Mouse (Mus musculus): Measurements from ENCODE around the gene Gm10721. TPM values are rescaled to one million over a fixed set of nuclear protein-coding genes. Genes with fewer than 3 reads are reported as not detected.
"Not testable (repeated sequence)": the region's sequence is repeated elsewhere in the genome, so short reads cannot be mapped to it uniquely, and the experiment has no call there.

The Gm10721 gene
- polyA plus RNA-seq, 1 experiment: not detected

- not testable (repeated sequence) for H3K79me2 ChIP-seq (ENCODE audit: control insufficient read depth, insufficient read depth); H3ac ChIP-seq (ENCODE audit: control insufficient read depth, insufficient read length, low read depth); H3K79me3 ChIP-seq (ENCODE audit: low read depth); H3K4me3 ChIP-seq (ENCODE audit: insufficient read depth, poor library complexity, severe bottlenecking); H3K36me3 ChIP-seq (ENCODE audit: control insufficient read depth, insufficient read depth); H3K27me3 ChIP-seq (ENCODE audit: control insufficient read depth, insufficient read depth, insufficient read length)
Measured at GRCm38 (mm10) chr9:3015896-3016295, 3.0 kb downstream of the Gm10721 start.

GRCm38 (mm10) chr9:3017108-3017507 is 4.2 kb downstream of the Gm10721 start, which contains the start of gene Gm10719:
TSS of gene Gm10719 (plus strand) at chr9:3017408.
- not testable (repeated sequence) for H3K36me3 ChIP-seq (ENCODE audit: control insufficient read depth, insufficient read depth); H3K79me2 ChIP-seq (ENCODE audit: control insufficient read depth, insufficient read depth); H3K27me3 ChIP-seq (ENCODE audit: control insufficient read depth, insufficient read depth, insufficient read length); H3ac ChIP-seq (ENCODE audit: control insufficient read depth, insufficient read length, low read depth); H3K4me3 ChIP-seq (ENCODE audit: insufficient read depth, poor library complexity, severe bottlenecking); H3K79me3 ChIP-seq (ENCODE audit: low read depth)

- not testable (repeated sequence) for H3K79me3 ChIP-seq (ENCODE audit: low read depth); H3K36me3 ChIP-seq (ENCODE audit: control insufficient read depth, insufficient read depth); H3K4me3 ChIP-seq (ENCODE audit: insufficient read depth, poor library complexity, severe bottlenecking); H3K27me3 ChIP-seq (ENCODE audit: control insufficient read depth, insufficient read depth, insufficient read length); H3K79me2 ChIP-seq (ENCODE audit: control insufficient read depth, insufficient read depth); H3ac ChIP-seq (ENCODE audit: control insufficient read depth, insufficient read length, low read depth)
Measured at GRCm38 (mm10) chr9:3018944-3019343, 6.0 kb downstream of the Gm10721 start.

- not testable (repeated sequence) for H3ac ChIP-seq (ENCODE audit: control insufficient read depth, insufficient read length, low read depth); H3K79me3 ChIP-seq (ENCODE audit: low read depth); H3K4me3 ChIP-seq (ENCODE audit: insufficient read depth, poor library complexity, severe bottlenecking); H3K36me3 ChIP-seq (ENCODE audit: control insufficient read depth, insufficient read depth); H3K79me2 ChIP-seq (ENCODE audit: control insufficient read depth, insufficient read depth); H3K27me3 ChIP-seq (ENCODE audit: control insufficient read depth, insufficient read depth, insufficient read length)
Measured at GRCm38 (mm10) chr9:3019835-3020727, 7.1 kb downstream of the Gm10721 start.

- H3ac ChIP-seq (ENCODE audit: control insufficient read depth, insufficient read length, low read depth): not testable (repeated sequence)
Measured at GRCm38 (mm10) chr9:3022316-3023008, 9.5 kb downstream of the Gm10721 start.

GRCm38 (mm10) chr9:3023312-3023984 is 10.5 kb downstream of the Gm10721 start, which contains the start of gene Gm10718:
TSS of gene Gm10718 (plus strand) at chr9:3023547.
- not testable (repeated sequence) for H3K4me3 ChIP-seq (ENCODE audit: insufficient read depth, poor library complexity, severe bottlenecking); H3ac ChIP-seq (ENCODE audit: control insufficient read depth, insufficient read length, low read depth); H3K79me3 ChIP-seq (ENCODE audit: low read depth); H3K27me3 ChIP-seq (ENCODE audit: control insufficient read depth, insufficient read depth, insufficient read length); H3K36me3 ChIP-seq (ENCODE audit: control insufficient read depth, insufficient read depth); H3K79me2 ChIP-seq (ENCODE audit: control insufficient read depth, insufficient read depth)

More at GRCm38 (mm10) chr9:3022316-3023008, 9.5 kb downstream of the Gm10721 start:
- H3K36me3 ChIP-seq (ENCODE audit: control insufficient read depth, insufficient read depth); H3K79me3 ChIP-seq (ENCODE audit: low read depth); H3K4me3 ChIP-seq (ENCODE audit: insufficient read depth, poor library complexity, severe bottlenecking); H3K79me2 ChIP-seq (ENCODE audit: control insufficient read depth, insufficient read depth); H3K27me3 ChIP-seq (ENCODE audit: control insufficient read depth, insufficient read depth, insufficient read length): not testable (repeated sequence)

GRCm38 (mm10) chr9:3023985-3024648 is 11.2 kb downstream of the Gm10721 start:
- not testable (repeated sequence) for H3K36me3 ChIP-seq (ENCODE audit: control insufficient read depth, insufficient read depth); H3K4me3 ChIP-seq (ENCODE audit: insufficient read depth, poor library complexity, severe bottlenecking)

GRCm38 (mm10) chr9:3024912-3025467 is 12.1 kb downstream of the Gm10721 start, which contains the start of gene Gm10717:
TSS of gene Gm10717 (plus strand) at chr9:3025417.
- not testable (repeated sequence) for H3K79me3 ChIP-seq (ENCODE audit: low read depth); H3K27me3 ChIP-seq (ENCODE audit: control insufficient read depth, insufficient read depth, insufficient read length); H3K4me3 ChIP-seq (ENCODE audit: insufficient read depth, poor library complexity, severe bottlenecking); H3K79me2 ChIP-seq (ENCODE audit: control insufficient read depth, insufficient read depth); H3ac ChIP-seq (ENCODE audit: control insufficient read depth, insufficient read length, low read depth); H3K36me3 ChIP-seq (ENCODE audit: control insufficient read depth, insufficient read depth)

More at GRCm38 (mm10) chr9:3023985-3024648, 11.2 kb downstream of the Gm10721 start:
- H3K79me3 ChIP-seq (ENCODE audit: low read depth); H3K27me3 ChIP-seq (ENCODE audit: control insufficient read depth, insufficient read depth, insufficient read length); H3K79me2 ChIP-seq (ENCODE audit: control insufficient read depth, insufficient read depth); H3ac ChIP-seq (ENCODE audit: control insufficient read depth, insufficient read length, low read depth): not testable (repeated sequence)

GRCm38 (mm10) chr9:3025653-3026052 is 12.7 kb downstream of the Gm10721 start:
- H3K79me3 ChIP-seq (ENCODE audit: low read depth); H3K36me3 ChIP-seq (ENCODE audit: control insufficient read depth, insufficient read depth); H3K4me3 ChIP-seq (ENCODE audit: insufficient read depth, poor library complexity, severe bottlenecking); H3K79me2 ChIP-seq (ENCODE audit: control insufficient read depth, insufficient read depth); H3K27me3 ChIP-seq (ENCODE audit: control insufficient read depth, insufficient read depth, insufficient read length); H3ac ChIP-seq (ENCODE audit: control insufficient read depth, insufficient read length, low read depth): not testable (repeated sequence)

GRCm38 (mm10) chr9:3026136-3026535 is 13.2 kb downstream of the Gm10721 start:
- not testable (repeated sequence) for H3ac ChIP-seq (ENCODE audit: control insufficient read depth, insufficient read length, low read depth); H3K4me3 ChIP-seq (ENCODE audit: insufficient read depth, poor library complexity, severe bottlenecking); H3K79me2 ChIP-seq (ENCODE audit: control insufficient read depth, insufficient read depth); H3K27me3 ChIP-seq (ENCODE audit: control insufficient read depth, insufficient read depth, insufficient read length); H3K36me3 ChIP-seq (ENCODE audit: control insufficient read depth, insufficient read depth); H3K79me3 ChIP-seq (ENCODE audit: low read depth)

Data from C2C12 (cell line).